Mouse (Mus musculus): Measurements from ENCODE around the gene Manbal.

GRCm38 (mm10) chr2:157340221-157340741 is 27.1 kb upstream of the Manbal start:
- TF ChIP-seq MAX (IDR thresholded peaks at IDR 0.05; ENCODE audit: low read depth) (no peak), POLR2A (IDR thresholded peaks at IDR 0.05; ENCODE audit: insufficient read length, low read depth) (no peak), TCF12 (IDR thresholded peaks at IDR 0.05; ENCODE audit: insufficient read depth, poor library complexity, severe bottlenecking) (no peak), REST (IDR thresholded peaks at IDR 0.05; ENCODE audit: insufficient read depth, insufficient read length) (no peak)
